Mouse (Mus musculus): ENCODE measurements around the gene Anxa2. TPM values are rescaled to one million over a fixed set of nuclear protein-coding genes. Genes with fewer than 3 reads are reported as not detected.

The Anxa2 gene
- polyA plus RNA-seq, 1 experiment from 2014 or later = 158 TPM

DNA sequence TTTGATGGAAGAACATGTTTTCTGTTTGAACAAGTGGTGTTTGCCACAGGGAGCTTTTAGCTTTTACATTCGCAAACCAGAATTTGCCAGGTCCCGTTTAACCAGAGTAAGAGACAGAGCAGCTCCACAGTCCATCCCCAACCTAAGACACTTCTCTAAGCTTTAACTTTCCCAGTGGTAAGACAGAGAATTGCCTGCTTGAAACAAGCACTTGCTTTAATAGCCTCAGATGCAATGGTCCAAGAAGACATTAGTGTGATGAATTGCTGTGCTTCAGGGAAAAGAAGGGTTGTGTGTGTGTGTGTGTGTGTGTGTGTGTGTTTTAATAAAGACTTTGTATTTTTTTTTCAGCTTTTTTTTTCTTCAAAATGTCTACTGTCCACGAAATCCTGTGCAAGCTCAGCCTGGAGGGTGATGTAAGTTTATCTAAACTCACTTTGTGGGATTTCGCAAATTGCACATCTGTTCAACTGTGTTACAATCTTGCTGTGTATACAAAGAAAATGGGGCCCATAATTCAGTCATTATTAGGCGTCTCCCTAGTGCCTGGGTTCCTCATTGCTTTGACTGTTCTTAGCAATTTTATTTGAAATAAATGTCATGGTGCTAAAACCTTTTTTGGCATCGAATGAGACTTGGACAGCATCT lies 10.8 kb downstream of the Anxa2 start:
- WGBS = 77% methylated on average over 6 of the region's 6 CpGs
- no peak overlapping the region for H3K4me2 ChIP-seq
- no peak overlapping the region for H3K4me3 ChIP-seq
- no peak overlapping the region for H3K27ac ChIP-seq (replicated peaks)
- H3K36me3 ChIP-seq = no peaks in the 10 kb centered on the region
- H3K27me3 ChIP-seq = no peaks in the 10 kb centered on the region
- H3K4me1 ChIP-seq (replicated peaks) = peaks cover 8% of the 10 kb centered on the region
- no peak for ATAC-seq (ENCODE audit: low FRiP score, low read depth)
- no peak overlapping the region for H3K9ac ChIP-seq
- H3K9me3 ChIP-seq = no peaks in the 10 kb centered on the region

DNA sequence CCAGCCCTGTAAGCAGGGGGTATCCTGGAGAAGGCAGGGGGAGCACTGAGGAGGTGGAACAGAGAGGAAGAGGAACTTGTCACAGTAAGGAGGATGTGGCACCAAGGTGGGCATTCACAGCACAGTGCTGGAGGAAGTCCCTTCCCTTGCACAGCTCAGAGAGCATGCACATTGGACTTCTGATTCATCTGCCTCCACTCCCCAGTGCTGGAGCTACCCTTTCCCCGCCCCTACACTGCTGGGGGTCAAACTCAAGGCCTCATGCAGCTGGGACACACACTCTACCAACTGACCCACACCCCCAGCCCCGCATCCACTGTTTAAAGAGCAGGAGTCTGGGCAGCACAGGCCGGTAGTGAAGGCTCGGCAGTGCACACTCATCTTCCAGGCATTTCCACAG lies 12.7 kb downstream of the Anxa2 start:
- H3K9me3 ChIP-seq = no peaks in the 10 kb centered on the region
- H3K36me3 ChIP-seq = no peaks in the 10 kb centered on the region
- H3K27ac ChIP-seq (replicated peaks) = no peak overlapping the region
- H3K4me3 ChIP-seq = no peak overlapping the region
- 72% methylated on average over 4 of the region's 4 CpGs for WGBS
- H3K4me1 ChIP-seq (replicated peaks) = peaks cover 22% of the 10 kb centered on the region
- H3K4me2 ChIP-seq = no peak overlapping the region
- no peaks in the 10 kb centered on the region for H3K27me3 ChIP-seq
- no peak for ATAC-seq (ENCODE audit: low FRiP score, low read depth)
- H3K9ac ChIP-seq = no peak overlapping the region

DNA sequence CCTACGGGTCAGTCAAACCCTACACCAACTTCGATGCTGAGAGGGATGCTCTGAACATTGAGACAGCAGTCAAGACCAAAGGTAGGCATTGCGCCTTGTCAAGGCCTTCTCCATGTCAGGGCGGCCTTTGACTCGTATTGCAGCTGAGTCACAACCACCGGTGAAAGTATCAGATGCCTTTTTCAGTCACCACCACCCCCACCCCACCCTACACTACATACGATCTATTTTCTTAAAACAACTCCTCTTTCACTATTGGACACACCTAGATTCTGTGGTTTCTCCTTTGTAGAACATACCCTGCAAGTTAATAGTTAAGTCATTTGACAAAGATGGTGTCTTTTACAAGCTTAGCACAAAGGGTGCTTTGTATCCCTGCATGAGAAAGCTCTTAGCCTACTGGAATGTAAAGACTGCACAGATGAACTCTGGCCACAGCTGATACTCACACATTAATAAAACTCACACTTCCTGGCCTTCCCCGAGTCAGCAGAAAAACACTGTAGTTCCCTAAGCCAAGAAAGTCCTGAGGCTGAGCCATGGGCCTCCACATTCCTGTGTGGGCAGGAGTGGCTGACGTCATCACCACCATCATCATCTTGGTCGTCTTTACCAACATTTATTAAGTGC lies 14.0 kb downstream of the Anxa2 start:
- Histone ChIP-seq H3K4me3 (no peak overlapping the region), H3K9me3 (no peaks in the 10 kb centered on the region), H3K27ac (replicated peaks) (peak overlapping the region; percentile 8; the same call in 1 of the 2 replicates), H3K4me1 (replicated peaks) (peaks cover 23% of the 10 kb centered on the region), H3K4me2 (no peak overlapping the region), H3K36me3 (no peaks in the 10 kb centered on the region), H3K27me3 (no peaks in the 10 kb centered on the region), H3K9ac (no peak overlapping the region)
- ATAC-seq (ENCODE audit: low FRiP score, low read depth) = no peak; the same call in 1 of the 2 replicates
- WGBS = 66% methylated on average over 10 of the region's 10 CpGs

DNA sequence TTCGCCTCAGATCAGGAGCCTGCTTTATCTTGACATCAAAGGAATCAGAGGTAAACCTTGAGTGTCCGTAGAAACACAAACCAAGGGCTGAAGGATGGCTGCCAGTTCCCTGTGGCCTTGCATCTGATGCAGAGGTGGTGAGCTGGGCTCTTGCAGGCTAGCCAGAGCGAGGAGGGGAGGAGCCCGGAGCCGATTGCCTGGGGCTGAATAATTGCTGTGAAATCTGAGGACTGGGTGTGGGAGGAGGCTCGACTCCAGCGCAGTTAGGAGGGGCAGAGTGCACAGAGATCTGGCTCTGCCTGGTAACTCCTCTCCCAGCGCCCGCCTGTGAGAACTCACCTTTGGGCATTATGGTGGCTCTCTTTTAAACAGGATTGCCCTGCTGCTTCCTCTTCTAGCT lies 15.6 kb downstream of the Anxa2 start:
- H3K27ac ChIP-seq (replicated peaks) = no peak overlapping the region
- H3K4me3 ChIP-seq = no peak overlapping the region
- H3K9ac ChIP-seq = no peak overlapping the region
- H3K27me3 ChIP-seq = no peaks in the 10 kb centered on the region
- no peaks in the 10 kb centered on the region for H3K9me3 ChIP-seq
- H3K36me3 ChIP-seq = no peaks in the 10 kb centered on the region
- WGBS = 11% methylated on average over 9 of the region's 9 CpGs
- ATAC-seq (ENCODE audit: low FRiP score, low read depth) = peak; percentile 42; the same call in 1 of the 2 replicates
- no peak overlapping the region for H3K4me2 ChIP-seq
- peaks cover 23% of the 10 kb centered on the region for H3K4me1 ChIP-seq (replicated peaks)

DNA sequence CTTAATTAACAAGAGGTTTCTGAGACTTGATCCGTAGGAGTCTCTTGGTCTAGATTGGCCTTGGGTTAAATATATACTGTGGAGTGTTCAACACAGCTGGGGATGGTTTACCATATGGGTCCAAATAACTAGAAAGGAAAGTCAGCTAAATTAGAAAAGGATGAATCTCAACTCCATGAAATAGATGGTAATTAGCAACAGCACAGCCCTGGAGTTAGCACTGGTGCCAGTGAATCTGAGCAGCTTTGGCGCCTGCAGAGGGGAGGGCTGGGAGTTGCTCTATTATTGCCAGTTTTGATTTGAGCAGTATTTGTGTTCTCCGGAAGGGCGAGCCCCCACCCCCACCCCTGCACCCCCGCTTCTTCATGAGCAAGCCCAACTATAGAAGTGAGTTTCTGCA lies 16.9 kb downstream of the Anxa2 start:
- no peaks in the 10 kb centered on the region for H3K9me3 ChIP-seq

DNA sequence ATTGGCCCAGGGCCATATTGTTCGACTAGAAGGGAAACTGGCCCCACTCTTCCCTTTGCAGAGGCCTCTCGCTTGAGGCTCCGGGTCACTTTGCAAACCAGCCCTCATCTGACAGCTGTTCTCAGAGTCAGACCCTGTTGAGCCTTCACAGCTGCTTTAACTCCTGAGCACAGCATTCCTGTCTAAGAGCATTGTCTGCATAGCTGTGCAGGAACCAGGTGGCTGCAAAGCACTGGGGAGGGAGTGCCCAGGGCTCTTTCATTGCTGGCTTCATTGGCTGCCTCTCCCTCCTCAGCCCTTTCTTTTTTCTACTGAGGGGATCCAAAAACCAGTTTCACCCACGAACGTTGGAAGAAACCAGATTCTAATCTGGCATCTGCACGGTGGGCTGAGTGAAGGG lies 17.5 kb downstream of the Anxa2 start:
- 0 out of 2 replicates have a peak, but pooled peaks have one; percentile 29 for ATAC-seq (ENCODE audit: low FRiP score, low read depth)
- H3K4me3 ChIP-seq = no peak overlapping the region
- no peak overlapping the region for H3K9ac ChIP-seq

More for the DNA sequence above, 16.9 kb downstream of the Anxa2 start:
- no peak overlapping the region for H3K4me3 ChIP-seq
- WGBS = 56% methylated on average over 5 of the region's 5 CpGs
- H3K9ac ChIP-seq = no peak overlapping the region
- no peak for ATAC-seq (ENCODE audit: low FRiP score, low read depth)
- no peaks in the 10 kb centered on the region for H3K27me3 ChIP-seq
- peaks cover 23% of the 10 kb centered on the region for H3K4me1 ChIP-seq (replicated peaks)
- H3K36me3 ChIP-seq = no peaks in the 10 kb centered on the region
- H3K27ac ChIP-seq (replicated peaks) = no peak overlapping the region
- H3K4me2 ChIP-seq = no peak overlapping the region

DNA sequence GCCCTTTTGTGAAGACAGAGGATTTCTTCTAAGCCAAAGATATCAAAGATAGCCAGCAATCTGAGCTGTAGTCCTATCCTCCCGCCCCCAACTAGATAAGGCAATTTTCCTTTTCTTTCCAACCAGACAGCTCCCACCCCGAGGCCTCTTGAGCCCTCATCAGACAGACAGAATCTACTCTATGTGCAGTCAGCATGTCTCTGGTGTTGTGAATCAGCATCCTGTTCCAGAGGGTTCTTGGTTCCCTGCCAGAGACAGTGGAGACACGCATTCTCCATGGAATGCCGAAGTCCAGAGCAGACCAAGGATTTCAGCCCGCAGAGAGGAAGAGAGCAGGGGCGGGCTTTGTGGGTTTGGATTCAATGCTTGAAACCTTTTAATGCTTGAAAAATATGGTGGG lies 19.3 kb downstream of the Anxa2 start:
- Histone ChIP-seq H3K4me2 (no peak overlapping the region), H3K4me3 (no peak overlapping the region), H3K4me1 (replicated peaks) (peaks cover 27% of the 10 kb centered on the region), H3K9me3 (no peaks in the 10 kb centered on the region), H3K9ac (no peak overlapping the region), H3K27ac (replicated peaks) (0 out of 2 replicates have a peak overlapping the region, but pooled peaks have one; percentile 21), H3K27me3 (no peaks in the 10 kb centered on the region), H3K36me3 (no peaks in the 10 kb centered on the region)
- 66% methylated on average over 6 of the region's 6 CpGs for WGBS
- no peak for ATAC-seq (ENCODE audit: low FRiP score, low read depth)

More for the DNA sequence above, 17.5 kb downstream of the Anxa2 start:
- no peaks in the 10 kb centered on the region for H3K27me3 ChIP-seq
- peaks cover 23% of the 10 kb centered on the region for H3K4me1 ChIP-seq (replicated peaks)
- H3K27ac ChIP-seq (replicated peaks) = peak overlapping the region; percentile 6; the same call in 1 of the 2 replicates
- 19% methylated on average over 6 of the region's 6 CpGs for WGBS
- no peak overlapping the region for H3K4me2 ChIP-seq
- no peaks in the 10 kb centered on the region for H3K9me3 ChIP-seq
- no peaks in the 10 kb centered on the region for H3K36me3 ChIP-seq

DNA sequence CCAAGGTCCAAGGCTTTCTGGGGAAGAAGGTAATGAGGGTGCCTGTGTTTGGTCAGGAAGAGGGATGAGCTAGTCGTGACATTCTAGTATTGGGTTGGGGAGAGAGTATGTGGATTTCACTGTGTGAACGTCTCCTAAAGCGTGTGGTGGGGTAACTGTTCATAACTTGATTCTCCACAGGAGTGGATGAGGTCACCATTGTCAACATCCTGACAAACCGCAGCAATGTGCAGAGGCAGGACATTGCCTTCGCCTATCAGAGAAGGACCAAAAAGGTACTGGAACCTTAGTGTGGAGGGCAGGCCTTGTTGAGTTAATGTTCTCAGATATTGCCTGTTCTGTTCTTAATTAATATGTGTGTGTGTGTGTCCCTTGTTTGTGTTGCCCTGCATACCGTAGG lies 22.5 kb downstream of the Anxa2 start:
- H3K9ac ChIP-seq = no peak overlapping the region
- H3K4me2 ChIP-seq = no peak overlapping the region
- WGBS = 83% methylated on average over 6 of the region's 6 CpGs
- no peaks in the 10 kb centered on the region for H3K36me3 ChIP-seq
- no peak for ATAC-seq (ENCODE audit: low FRiP score, low read depth)
- H3K27me3 ChIP-seq = no peaks in the 10 kb centered on the region
- H3K9me3 ChIP-seq = no peaks in the 10 kb centered on the region
- H3K4me3 ChIP-seq = no peak overlapping the region
- peaks cover 7% of the 10 kb centered on the region for H3K4me1 ChIP-seq (replicated peaks)
- H3K27ac ChIP-seq (replicated peaks) = no peak overlapping the region

DNA sequence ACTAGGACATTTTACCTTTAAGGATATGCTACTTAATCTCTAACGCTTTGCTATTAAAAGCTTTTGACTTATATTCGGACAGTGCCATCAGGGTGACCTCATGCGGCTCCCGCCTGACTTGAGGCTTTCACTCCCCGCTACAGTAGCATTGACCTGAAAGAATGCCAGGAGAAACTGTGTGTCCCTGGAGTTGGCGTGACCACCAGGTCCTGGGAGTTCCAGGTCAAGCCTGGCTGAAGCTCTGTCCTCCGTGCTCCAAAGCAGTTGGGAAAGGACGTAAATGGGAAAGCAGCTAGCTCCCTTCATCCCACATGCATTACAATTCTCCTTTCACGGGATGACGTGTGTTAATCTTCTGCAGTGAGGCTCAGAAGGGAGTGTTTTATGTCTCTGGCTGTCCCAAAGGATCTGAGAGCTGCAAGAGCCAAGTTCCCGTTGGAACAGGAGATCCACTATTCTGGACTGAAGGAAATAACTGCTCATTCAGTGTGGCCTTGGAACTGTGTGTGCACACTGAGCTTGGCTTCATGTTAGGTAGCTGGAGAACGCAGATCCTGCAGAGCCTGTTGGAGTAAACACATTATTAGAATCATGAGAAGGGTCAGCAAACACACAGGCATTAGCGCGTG lies 23.9 kb downstream of the Anxa2 start:
- Histone ChIP-seq H3K4me1 (replicated peaks) (peaks cover 4% of the 10 kb centered on the region; the same call in 1 of the 2 replicates), H3K27me3 (no peaks in the 10 kb centered on the region), H3K4me2 (no peak overlapping the region), H3K4me3 (no peak overlapping the region), H3K9ac (no peak overlapping the region), H3K36me3 (no peaks in the 10 kb centered on the region), H3K9me3 (no peaks in the 10 kb centered on the region), H3K27ac (replicated peaks) (no peak overlapping the region)
- ATAC-seq (ENCODE audit: low FRiP score, low read depth) = no peak
- WGBS = 66% methylated on average over 14 of the region's 14 CpGs

DNA sequence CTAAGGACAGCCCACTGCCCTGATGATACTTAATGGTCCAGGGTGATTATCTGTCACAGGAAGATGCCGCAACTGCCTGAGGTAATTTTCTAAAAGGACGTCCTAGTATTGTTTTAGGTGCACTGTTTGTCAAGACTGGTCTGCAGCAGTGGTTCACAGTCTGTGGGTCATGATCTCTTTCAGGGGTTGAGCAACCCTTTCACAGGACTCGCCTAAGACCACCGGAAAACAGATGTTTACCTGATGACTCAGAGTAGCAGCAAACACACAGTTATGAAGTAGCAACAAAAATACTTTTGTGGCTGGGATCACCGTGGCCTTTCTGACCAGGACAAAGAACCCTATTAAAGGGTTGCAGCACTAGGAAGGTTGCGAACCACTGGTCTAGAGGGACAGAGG lies 24.4 kb downstream of the Anxa2 start:
- no peak overlapping the region for H3K4me2 ChIP-seq
- H3K9me3 ChIP-seq = no peaks in the 10 kb centered on the region
- no peaks in the 10 kb centered on the region for H3K36me3 ChIP-seq
- no peak overlapping the region for H3K4me3 ChIP-seq
- no peaks in the 10 kb centered on the region for H3K27me3 ChIP-seq
- H3K4me1 ChIP-seq (replicated peaks) = 0 out of 2 replicates have a peak, but pooled peaks cover 4% of the 10 kb centered on the region
- no peak overlapping the region for H3K9ac ChIP-seq
- 70% methylated on average over 6 of the region's 6 CpGs for WGBS
- ATAC-seq (ENCODE audit: low FRiP score, low read depth) = no peak
- H3K27ac ChIP-seq (replicated peaks) = no peak overlapping the region

DNA sequence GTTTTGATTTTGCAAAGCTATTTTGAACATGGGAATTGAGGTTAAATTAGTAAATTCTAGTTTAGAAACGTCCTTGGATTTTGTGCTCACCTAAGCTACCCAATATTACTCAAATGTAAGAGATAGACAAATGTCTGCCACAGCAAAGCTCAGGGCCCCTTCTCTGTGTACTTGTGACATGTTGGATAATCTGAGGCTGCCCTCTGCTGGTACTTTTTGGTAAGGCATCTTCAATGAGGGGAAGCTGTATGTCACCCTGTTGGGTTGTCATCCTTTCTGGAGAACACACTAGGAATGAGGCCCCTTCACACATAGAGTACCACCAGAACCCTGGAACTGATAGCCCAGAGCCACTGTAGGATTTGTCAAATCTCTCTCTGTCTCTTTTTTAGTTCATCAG lies 26.9 kb downstream of the Anxa2 start:
- Histone ChIP-seq H3K4me3 (no peak overlapping the region), H3K4me2 (no peak overlapping the region), H3K4me1 (replicated peaks) (0 out of 2 replicates have a peak, but pooled peaks cover 4% of the 10 kb centered on the region), H3K9ac (no peak overlapping the region), H3K27me3 (no peaks in the 10 kb centered on the region), H3K36me3 (no peaks in the 10 kb centered on the region), H3K9me3 (no peaks in the 10 kb centered on the region), H3K27ac (replicated peaks) (no peak overlapping the region)
- peak; percentile 61 for ATAC-seq (ENCODE audit: low FRiP score, low read depth)
- WGBS = 3% methylated on average over 1 of the region's 1 CpGs

DNA sequence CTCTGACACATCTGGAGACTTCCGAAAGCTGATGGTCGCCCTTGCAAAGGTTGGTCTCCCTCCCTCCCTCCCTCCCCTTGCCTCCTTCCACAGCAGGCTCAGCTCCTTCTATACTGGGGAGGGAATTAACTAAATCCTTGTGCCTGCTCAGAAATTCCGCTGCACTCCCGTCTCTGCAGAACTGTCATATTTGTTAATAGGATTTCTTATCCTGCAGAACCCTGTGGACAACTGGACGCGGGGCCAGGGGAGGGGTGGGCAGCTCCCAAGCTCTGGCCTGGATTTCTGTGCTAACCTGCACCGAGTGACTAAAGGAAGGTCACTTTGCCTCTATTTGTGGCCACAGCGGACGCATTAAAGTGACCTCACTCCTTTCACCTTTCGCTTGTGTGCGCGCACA lies 30.4 kb downstream of the Anxa2 start:
- H3K27ac ChIP-seq (replicated peaks) = no peak overlapping the region
- H3K4me1 ChIP-seq (replicated peaks) = peaks cover 2% of the 10 kb centered on the region
- no peaks in the 10 kb centered on the region for H3K27me3 ChIP-seq
- no peaks in the 10 kb centered on the region for H3K36me3 ChIP-seq
- no peak for ATAC-seq (ENCODE audit: low FRiP score, low read depth)
- WGBS = 57% methylated on average over 12 of the region's 12 CpGs
- H3K4me2 ChIP-seq = no peak overlapping the region
- H3K4me3 ChIP-seq = no peak overlapping the region
- no peak overlapping the region for H3K9ac ChIP-seq
- no peaks in the 10 kb centered on the region for H3K9me3 ChIP-seq
